Mouse (Mus musculus) lung, postnatal 4 days (tissue): ENCODE measurements at regions not wholly inside any gene's neighbourhood (a gene's known extent, or its start where the extent isn't known, plus 50 kb on each side); places are given as distances from the start of the nearest gene placed in this dataset.

Source experiments
- DNase-seq, 2 experiments: peaks; one replicate each; pipeline ENCODE4 v3.0.0; 2021

- no peak for DNase-seq
Measured at GRCm38 (mm10) chr10:83897558-83897957, 174.9 kb downstream of the 1500009L16Rik start.

GRCm38 (mm10) chr10:83906751-83907150, 184.1 kb downstream of the 1500009L16Rik start:
- peak in 1 of 2 experiments; percentile 32 for DNase-seq

- no peak for DNase-seq
Measured at GRCm38 (mm10) chr10:83910649-83911370, 188.1 kb downstream of the 1500009L16Rik start.

DNA sequence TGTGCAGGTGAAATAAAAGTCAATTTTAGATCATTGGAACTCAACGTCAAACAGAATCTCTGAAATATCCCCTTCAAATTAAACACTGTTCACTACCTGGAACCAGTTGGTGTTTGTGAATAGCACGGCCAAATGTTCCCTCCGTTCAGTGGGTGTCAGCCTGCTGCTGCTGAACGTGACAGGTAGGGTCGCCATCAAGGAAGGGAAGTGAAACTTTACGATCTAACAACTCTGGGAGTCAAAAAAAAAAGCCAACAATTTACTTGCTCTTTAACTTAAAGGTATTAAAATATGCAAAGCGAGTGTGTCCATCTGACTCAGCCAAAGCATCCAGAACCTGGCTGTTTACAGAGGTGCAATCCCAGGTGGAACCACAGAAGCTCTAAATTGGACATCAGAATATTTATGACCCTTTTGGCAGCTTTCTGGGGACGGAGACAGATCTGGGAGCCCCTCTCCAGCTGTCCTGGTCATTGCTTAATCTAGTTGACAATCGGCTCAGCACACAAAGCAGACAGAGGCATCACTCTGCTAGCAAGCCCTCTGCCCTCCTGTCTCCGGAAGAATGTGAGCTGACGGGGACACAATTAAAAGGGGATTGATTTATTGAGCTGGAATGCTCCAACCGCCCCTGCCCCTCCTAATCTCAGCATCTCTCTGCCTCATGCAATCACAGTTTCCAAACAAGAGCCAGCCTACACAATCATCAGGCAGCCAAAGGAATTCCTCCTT, 191.9 kb downstream of the 1500009L16Rik start:
- DNase-seq, result peak in 1 of 2 experiments; percentile 29

DNA sequence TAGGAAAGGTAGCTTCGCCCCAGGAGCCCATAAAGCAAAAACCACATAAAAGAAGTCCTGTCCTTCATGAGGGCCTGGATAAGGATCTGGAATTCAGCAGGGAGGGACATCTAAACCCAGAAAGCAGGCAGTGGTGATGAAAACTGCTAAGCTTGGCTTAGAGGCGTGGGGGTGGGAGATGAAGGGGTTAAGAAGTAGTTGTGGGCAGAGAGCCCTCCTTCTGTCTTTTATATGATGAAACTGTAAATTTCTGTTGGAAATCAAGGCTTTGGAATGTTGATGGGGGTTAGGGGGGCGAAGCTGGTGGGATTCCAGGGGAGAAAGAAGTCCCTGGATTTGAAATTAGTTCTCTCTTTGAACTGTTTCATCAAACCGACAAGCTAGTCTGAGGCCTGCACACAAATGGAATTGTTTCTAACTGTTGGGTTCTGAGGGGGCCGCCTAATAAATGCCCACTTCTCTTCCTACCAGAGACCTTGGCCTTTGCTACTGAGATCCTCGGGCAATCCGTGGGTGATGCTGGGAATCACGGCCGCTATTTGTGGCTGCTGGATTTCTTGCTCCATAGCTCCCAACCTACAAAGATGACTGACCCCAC, 192.6 kb downstream of the 1500009L16Rik start:
- no peak for DNase-seq

DNA sequence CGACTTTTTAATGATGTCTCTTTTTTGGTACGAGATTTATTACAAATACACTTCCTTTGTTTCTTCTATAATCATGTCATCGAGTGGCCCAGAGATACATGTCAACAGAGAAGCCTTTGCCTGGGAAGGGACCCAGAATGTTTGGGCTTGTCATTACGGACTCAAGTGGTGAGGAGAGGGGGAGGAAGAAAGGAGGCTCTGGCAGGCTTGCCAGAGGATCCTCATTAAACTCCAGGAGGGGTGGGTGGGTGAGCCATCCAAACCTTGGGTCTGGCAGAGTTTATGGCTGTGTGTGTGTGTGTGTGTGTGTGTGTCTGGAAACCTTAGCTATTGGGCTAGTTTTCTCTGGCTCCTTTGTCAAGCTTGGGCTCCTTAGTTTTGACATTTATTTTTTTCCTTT, 204.3 kb downstream of the 1500009L16Rik start:
- DNase-seq, result peak; percentile 36 to 69

- DNase-seq, result no peak
Measured at GRCm38 (mm10) chr10:83927554-83927953, 204.9 kb downstream of the 1500009L16Rik start.

DNA sequence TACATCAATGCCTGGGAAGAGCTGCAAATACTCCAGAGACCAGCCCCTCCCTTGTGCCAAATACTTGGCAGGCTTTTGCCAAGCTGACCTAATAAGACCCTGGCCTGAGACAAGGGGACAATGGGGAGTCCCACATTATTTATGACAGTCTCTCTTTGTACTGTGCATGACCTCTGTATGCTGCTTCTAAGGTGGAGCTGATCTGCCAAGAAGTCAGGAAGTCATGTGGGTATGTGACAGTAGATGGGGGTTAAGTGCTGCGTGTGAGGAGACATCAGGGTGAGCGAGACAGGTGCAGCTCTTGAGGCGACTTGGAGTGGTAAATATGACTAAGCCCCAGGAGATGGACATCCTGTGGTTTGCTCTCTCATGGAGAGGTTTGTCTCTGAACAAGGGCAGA, 209.1 kb downstream of the 1500009L16Rik start:
- DNase-seq, result peak; percentile 48 to 62

DNA sequence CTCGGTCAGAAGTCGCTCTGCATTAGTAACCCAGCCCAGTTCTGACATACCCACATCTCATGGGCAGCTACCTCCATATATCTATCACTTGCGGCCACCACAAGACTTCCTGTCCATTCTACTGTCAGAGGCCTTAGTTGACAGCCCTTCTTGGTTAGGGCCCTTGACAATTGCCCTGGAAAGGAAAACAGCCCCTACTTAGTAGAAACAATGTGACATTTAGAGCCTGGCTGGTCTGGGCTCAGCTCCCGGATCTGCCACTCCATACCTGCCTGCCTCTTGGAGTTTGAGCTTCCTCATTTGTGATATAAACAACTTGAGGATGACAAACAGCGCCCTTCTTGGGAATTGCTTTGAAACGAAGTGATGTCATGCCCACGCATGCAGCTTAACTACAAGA, 210.5 kb downstream of the 1500009L16Rik start:
- DNase-seq, result peak in 1 of 2 experiments; percentile 30

DNA sequence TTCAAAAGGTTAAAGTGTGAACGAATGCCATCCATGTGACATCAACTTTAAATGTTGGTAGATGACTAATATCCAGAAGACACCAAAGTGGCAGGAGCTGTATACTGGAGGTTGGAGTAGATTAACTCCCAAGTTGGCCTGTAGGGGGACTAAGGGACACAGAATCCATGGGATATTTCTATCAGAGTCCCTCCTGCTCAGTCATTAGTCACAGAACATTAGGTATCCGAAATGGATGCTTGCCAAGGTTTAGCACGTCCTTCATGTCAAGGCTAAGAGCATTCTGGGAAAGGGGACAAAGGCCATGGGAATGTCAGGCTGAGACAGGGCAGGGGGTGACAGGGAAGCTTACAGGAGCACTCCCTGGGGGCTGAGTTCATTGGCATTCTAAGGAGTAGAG, 211.8 kb downstream of the 1500009L16Rik start:
- no peak for DNase-seq

DNA sequence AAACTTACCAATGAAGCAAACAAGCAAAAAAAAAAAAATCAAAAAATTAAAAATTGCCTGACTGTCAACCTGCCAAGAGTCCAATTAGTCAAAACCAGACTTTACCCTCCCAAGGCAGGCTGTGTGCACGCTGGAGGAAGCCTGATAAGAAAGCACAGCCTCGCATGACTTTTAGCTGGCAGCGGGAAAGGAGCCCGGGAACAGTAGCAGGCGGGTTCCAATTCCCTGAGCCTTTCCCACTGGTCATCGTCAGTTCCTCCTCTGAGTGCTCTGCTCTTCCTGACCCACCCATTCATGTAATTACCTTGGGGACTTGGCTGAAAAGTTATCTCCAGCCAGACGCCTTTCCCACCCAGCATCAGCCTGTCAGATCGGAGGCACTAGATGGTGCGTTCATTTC, 214.5 kb downstream of the 1500009L16Rik start:
- peak; percentile 42 to 69 for DNase-seq

DNA sequence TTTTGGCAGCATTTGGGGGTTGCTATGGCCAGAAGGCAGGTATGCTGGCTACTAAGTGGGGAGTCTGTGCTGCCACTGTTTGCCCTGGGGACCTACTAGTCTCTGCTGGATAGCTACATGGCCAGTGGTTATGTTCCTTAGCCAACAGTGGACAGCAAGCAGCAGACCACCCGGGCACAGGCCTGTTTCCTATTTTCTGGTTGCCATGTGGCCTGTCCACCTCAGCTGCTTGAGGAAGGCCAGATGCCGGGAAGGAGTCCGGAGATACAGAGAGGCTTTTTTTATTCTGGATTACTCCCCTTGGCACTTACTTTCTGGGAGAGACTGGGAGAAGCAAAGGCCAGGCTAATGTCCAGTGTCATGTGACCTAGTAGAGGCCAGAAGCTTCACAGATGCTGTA, 219.4 kb downstream of the 1500009L16Rik start:
- no peak for DNase-seq

DNA sequence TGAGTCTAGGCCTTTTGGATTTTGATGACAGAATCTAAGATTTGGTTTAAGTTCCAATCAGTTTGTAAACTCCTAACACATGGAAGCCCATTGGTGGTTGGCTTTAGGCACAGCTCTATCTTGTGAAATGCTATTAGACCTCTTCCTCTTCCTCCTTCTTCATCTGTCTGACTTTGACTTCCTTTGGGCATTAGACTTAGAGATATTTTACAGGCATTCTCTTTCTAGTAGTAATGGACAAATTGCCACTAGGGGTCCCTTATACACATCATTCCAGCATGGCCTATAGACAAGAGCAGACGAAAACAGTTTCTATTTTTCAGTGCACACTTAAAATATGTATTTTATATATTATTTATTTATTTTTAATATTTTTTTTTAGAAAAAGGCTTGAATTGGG, 221.5 kb downstream of the 1500009L16Rik start:
- DNase-seq, result no peak

- no peak for DNase-seq
Measured at GRCm38 (mm10) chr10:83944897-83945296, 222.2 kb downstream of the 1500009L16Rik start.

DNA sequence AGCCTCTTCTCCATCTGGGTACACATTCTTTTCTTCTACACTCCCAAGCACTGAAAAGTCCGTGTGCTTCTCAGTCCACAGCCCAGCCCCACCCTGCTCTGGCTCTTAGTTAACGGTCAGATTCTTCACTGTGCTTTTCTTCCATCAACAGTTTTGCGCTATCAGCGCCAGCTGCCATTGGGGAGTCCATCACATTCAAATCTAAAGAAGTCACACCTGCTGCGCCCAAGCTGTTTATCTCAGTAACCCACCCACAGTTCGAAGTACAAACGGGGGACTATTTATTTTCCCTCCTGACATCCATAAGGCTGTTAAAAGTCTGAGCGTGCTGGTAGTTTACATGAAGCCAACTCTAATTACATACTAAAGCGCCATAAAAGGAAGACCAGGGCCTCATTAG, 222.8 kb downstream of the 1500009L16Rik start:
- no peak for DNase-seq

GRCm38 (mm10) chr10:83946186-83947176, 223.8 kb downstream of the 1500009L16Rik start:
- peak in 1 of 2 experiments; percentile 32 for DNase-seq

DNA sequence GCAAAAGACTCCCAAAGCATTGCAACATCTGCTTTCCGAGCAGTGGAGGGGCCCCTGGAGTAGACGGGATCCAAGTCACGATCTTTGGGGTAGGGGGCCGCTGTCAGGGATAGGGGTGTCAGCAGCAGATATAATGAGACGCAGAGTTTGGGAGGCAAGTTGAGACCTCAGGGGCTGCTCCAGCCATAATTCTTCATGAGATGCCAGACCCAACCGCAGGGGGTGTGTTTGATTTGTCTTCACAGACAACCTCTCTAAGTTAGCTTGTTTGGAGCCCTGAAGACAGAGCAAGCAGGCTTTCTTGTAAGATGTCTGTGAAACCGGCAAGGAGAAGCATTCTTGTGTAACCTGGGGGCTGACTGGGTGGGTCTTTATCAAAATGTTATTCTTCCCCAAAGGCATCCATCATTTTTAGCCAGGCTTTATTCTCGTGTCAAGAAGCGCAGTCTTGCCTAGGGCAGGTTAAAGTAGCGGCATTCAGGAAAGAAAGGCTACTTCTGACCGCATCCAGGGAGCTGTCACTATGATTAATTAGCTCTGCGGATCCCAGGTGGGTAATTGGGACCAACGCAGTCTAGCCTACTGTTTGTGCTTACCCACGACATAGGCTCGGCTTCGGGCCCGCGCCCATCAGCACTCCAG, 234.6 kb downstream of the 1500009L16Rik start:
- DNase-seq, result no peak

- DNase-seq, result no peak
Measured at GRCm38 (mm10) chr10:83958397-83958796, 235.7 kb downstream of the 1500009L16Rik start.

- no peak for DNase-seq
Measured at GRCm38 (mm10) chr10:83958826-83959225, 236.2 kb downstream of the 1500009L16Rik start.

- DNase-seq, result no peak
Measured at GRCm38 (mm10) chr10:83963232-83963760, 240.6 kb downstream of the 1500009L16Rik start.

GRCm38 (mm10) chr10:83963779-83964643, 241.3 kb downstream of the 1500009L16Rik start:
- DNase-seq, result no peak
